Mouse (Mus musculus): ENCODE results near the gene Trpc1.

The Trpc1 gene

GRCm38 (mm10) chr9:95697808-95698207 is 52.4 kb downstream of the Trpc1 start:
- ATAC-seq (ENCODE audit: low TSS enrichment), result no peak

GRCm38 (mm10) chr9:95696581-95696980 is 53.6 kb downstream of the Trpc1 start:
- no peak for ATAC-seq (ENCODE audit: low TSS enrichment)

GRCm38 (mm10) chr9:95695023-95695422 is 55.2 kb downstream of the Trpc1 start:
- ATAC-seq (ENCODE audit: low TSS enrichment), result no peak

GRCm38 (mm10) chr9:95694526-95694925 is 55.6 kb downstream of the Trpc1 start:
- ATAC-seq (ENCODE audit: low TSS enrichment), result no peak

- ATAC-seq (ENCODE audit: low TSS enrichment), result no peak
Measured at GRCm38 (mm10) chr9:95693528-95694100, 56.6 kb downstream of the Trpc1 start.

GRCm38 (mm10) chr9:95692823-95693222 is 57.4 kb downstream of the Trpc1 start:
- no peak for ATAC-seq (ENCODE audit: low TSS enrichment)

GRCm38 (mm10) chr9:95688064-95688463 is 62.1 kb downstream of the Trpc1 start:
- peak; percentile 72; the same call in 1 of the 2 replicates for ATAC-seq (ENCODE audit: low TSS enrichment)

- no peak for ATAC-seq (ENCODE audit: low TSS enrichment)
Measured at GRCm38 (mm10) chr9:95685660-95686440, 64.3 kb downstream of the Trpc1 start.

GRCm38 (mm10) chr9:95680691-95681090 is 69.5 kb downstream of the Trpc1 start:
- ATAC-seq (ENCODE audit: low TSS enrichment), result no peak

GRCm38 (mm10) chr9:95679966-95680365 is 70.2 kb downstream of the Trpc1 start:
- ATAC-seq (ENCODE audit: low TSS enrichment), result no peak

GRCm38 (mm10) chr9:95676021-95676420 is 74.2 kb downstream of the Trpc1 start:
- ATAC-seq (ENCODE audit: low TSS enrichment), result no peak

- peak; percentile 38; the same call in 1 of the 2 replicates for ATAC-seq (ENCODE audit: low TSS enrichment)
Measured at GRCm38 (mm10) chr9:95675064-95675699, 75.0 kb downstream of the Trpc1 start.

GRCm38 (mm10) chr9:95672760-95673159 is 77.4 kb downstream of the Trpc1 start:
- no peak for ATAC-seq (ENCODE audit: low TSS enrichment)

- no peak for ATAC-seq (ENCODE audit: low TSS enrichment)
Measured at GRCm38 (mm10) chr9:95672331-95672730, 77.8 kb downstream of the Trpc1 start.

- no peak for ATAC-seq (ENCODE audit: low TSS enrichment)
Measured at GRCm38 (mm10) chr9:95668306-95668705, 81.9 kb downstream of the Trpc1 start.

- ATAC-seq (ENCODE audit: low TSS enrichment), result peak; percentile 62
Measured at GRCm38 (mm10) chr9:95667836-95668235, 82.3 kb downstream of the Trpc1 start.

GRCm38 (mm10) chr9:95665835-95666234 is 84.3 kb downstream of the Trpc1 start:
- ATAC-seq (ENCODE audit: low TSS enrichment), result no peak

- peak; percentile 55 for ATAC-seq (ENCODE audit: low TSS enrichment)
Measured at GRCm38 (mm10) chr9:95664290-95664989, 85.7 kb downstream of the Trpc1 start.

GRCm38 (mm10) chr9:95657941-95658340 is 92.2 kb downstream of the Trpc1 start:
- ATAC-seq (ENCODE audit: low TSS enrichment), result no peak
